Mouse (Mus musculus) ES-Bruce4 (cell line): ENCODE measurements around the gene Rhob.

ENCODE experiments used
- CTCF ChIP-seq: IDR thresholded peaks from one replicate; pipeline ENCODE4 v1.8.1; 2011; ENCODE audit warnings: low read depth, low read length
- EP300 ChIP-seq: IDR thresholded peaks from 2 replicates; pipeline ENCODE4 v1.6.1; 2011; ENCODE audit warnings: low read depth, low read length; ENCODE audit not compliant: insufficient read depth
- POLR2A ChIP-seq: IDR thresholded peaks from one replicate; pipeline ENCODE4 v1.8.1; 2011; ENCODE audit warnings: low read length; ENCODE audit not compliant: insufficient read depth

GRCm38 (mm10) chr12:8500597-8501570 lies 1.1 kb upstream of the Rhob start:
- TF ChIP-seq CTCF = no peak
- TF ChIP-seq POLR2A = no peak
- TF ChIP-seq EP300 = no peak
